Mouse (Mus musculus) regulatory T cell (primary cell): ENCODE results near the gene Stac3.

ENCODE experiments used
- in situ Hi-C: fragments of 300-600 bp; cut with MboI, MseI; formaldehyde crosslinking; loops from one replicate; pipeline ENCODE4 v1.15.1; 2025; ENCODE audit warnings: high pct_unique_total_duplicates

Gene Stac3

GRCm38 (mm10) chr10:127500894-127501893 lies at the start of gene Stac3:
Gene Stac3, plus strand, starts transcription at chr10:127501686.
- in situ Hi-C loops = no loop called here

- in situ Hi-C loops = no loop called here
Measured at GRCm38 (mm10) chr10:127453701-127454100, 47.8 kb upstream of the Stac3 start.

GRCm38 (mm10) chr10:127462411-127463096 lies 38.9 kb upstream of the Stac3 start:
- in situ Hi-C loops = no loop called here

- in situ Hi-C loops = no loop called here
Measured at GRCm38 (mm10) chr10:127471281-127471988, 30.1 kb upstream of the Stac3 start.

GRCm38 (mm10) chr10:127472722-127473121 lies 28.8 kb upstream of the Stac3 start:
- in situ Hi-C loops = no loop called here

- in situ Hi-C loops = no loop called here
Measured at GRCm38 (mm10) chr10:127475175-127475574, 26.3 kb upstream of the Stac3 start.

GRCm38 (mm10) chr10:127476541-127476940 lies 24.9 kb upstream of the Stac3 start:
- in situ Hi-C loops = no loop called here

- in situ Hi-C loops = no loop called here
Measured at GRCm38 (mm10) chr10:127477301-127477700, 24.2 kb upstream of the Stac3 start.

- in situ Hi-C loops = no loop called here
Measured at GRCm38 (mm10) chr10:127479131-127479530, 22.4 kb upstream of the Stac3 start.

GRCm38 (mm10) chr10:127480833-127481813 lies 20.4 kb upstream of the Stac3 start:
- in situ Hi-C loops = no loop called here

- in situ Hi-C loops = no loop called here
Measured at GRCm38 (mm10) chr10:127485235-127485634, 16.3 kb upstream of the Stac3 start.

- in situ Hi-C loops = no loop called here
Measured at GRCm38 (mm10) chr10:127488856-127489255, 12.6 kb upstream of the Stac3 start.

- in situ Hi-C loops = no loop called here
Measured at GRCm38 (mm10) chr10:127490160-127491127, 11.0 kb upstream of the Stac3 start.

- in situ Hi-C loops = no loop called here
Measured at GRCm38 (mm10) chr10:127491128-127491512, 10.4 kb upstream of the Stac3 start.

- in situ Hi-C loops = no loop called here
Measured at GRCm38 (mm10) chr10:127492118-127492517, 9.4 kb upstream of the Stac3 start.

GRCm38 (mm10) chr10:127496156-127496555 lies 5.3 kb upstream of the Stac3 start:
- in situ Hi-C loops = no loop called here

GRCm38 (mm10) chr10:127499516-127499915 lies 2.0 kb upstream of the Stac3 start:
- in situ Hi-C loops = no loop called here

GRCm38 (mm10) chr10:127500042-127500441 lies 1.4 kb upstream of the Stac3 start:
- in situ Hi-C loops = no loop called here

- in situ Hi-C loops = loop anchor here (5.0 kb wide), 1 partner anchor 34 kb away; no protein-coding TSS in a partner anchor
Measured at GRCm38 (mm10) chr10:127508239-127508638, 6.8 kb downstream of the Stac3 start.
